Mouse (Mus musculus): ENCODE data around the gene Slc13a3.
A peak's percentile ranks its signal among the peaks of the same experiment; 100 is the strongest.

The Slc13a3 gene

GRCm38 (mm10) chr2:165407700-165408301 is 65.2 kb downstream of the Slc13a3 start:
- peak; percentile 55 for DNase-seq

DNA sequence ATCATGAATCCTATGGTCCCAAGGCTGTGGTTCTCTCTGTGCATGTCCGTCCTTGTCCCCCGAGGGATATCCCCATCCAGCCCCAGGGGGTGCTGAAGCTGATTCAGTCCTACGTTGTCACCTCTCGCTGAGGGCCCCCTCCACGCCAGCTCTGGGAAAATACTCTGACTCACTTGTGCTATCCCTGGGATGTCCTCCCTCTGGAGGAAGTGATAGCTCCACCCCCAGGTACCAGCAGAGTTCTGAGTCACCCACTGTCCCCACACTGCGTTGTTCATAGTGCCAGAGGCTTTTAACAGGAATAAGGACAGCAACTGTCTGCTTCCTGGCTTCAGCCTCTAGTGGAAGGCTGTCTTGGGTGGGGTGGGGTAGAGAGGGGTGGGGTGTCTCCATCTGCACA is 67.7 kb downstream of the Slc13a3 start:
- DNase-seq, result peak; percentile 66

- DNase-seq, result no peak
Observed at GRCm38 (mm10) chr2:165404951-165405350, 68.1 kb downstream of the Slc13a3 start.

GRCm38 (mm10) chr2:165398164-165398785 is 74.8 kb downstream of the Slc13a3 start:
- no peak for DNase-seq

DNA sequence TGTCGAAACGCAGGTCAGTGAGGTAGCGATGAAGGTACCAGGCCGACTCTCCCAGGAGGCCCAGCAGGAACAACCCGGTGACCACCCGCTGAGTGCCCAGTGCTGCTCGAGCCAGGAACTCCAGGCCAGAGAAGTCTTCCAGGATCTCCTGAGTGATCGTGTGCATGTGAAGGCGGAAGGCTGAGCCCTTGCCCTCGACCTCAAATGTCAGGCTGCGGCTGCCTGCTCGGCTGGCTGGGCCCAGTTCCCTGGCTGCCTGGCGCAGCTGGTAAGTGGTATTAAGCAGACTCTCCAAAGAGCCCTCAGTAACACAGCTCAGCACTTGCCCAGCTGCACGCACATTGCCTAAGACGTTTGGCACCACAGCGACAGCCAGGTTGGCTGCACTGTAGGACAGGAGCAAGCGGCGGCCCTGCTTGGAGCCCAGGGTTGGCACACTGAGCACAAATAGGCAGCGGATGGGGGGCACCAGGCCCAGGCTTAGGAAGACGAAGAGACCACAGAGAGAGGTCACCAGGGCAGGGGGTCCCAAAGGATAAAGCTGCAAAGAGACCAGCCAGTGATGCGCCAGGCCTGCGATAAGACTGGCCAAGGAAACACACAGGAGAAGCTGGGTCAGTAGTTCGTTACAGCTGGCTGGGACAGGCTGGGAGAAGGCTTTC is 75.4 kb downstream of the Slc13a3 start:
- no peak for DNase-seq

DNA sequence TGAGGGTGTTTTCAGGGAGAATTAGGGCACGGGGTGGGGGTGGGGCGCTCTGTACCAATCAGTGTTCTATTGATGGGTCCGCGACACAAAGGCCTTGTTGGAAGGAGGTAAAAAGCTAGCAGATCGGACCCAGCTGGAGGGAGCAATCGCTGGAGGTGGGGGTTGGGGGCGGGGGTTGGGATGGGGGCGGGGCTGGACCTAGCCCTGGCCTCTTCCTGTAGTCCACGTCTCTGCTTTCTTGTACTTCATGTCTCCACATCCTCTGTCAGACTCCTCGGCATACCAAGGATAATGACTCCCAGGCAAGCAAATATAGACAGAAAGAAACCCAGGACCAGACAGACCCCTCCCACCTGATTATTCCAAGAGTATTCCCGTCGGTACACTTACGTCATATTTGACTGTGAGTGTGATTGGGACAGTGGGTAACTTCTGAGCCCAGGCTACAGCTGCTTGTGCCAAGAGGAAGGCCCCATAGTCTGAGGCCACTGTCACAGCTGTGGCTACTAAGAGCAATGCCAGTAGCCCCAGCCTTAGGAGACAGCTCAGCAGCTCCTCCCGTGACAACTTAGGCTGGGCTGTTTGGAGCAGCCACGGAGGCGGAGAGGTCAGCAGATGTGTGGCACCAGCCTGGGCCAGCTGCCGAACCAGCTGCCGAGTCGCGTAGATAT is 76.1 kb downstream of the Slc13a3 start:
- DNase-seq, result no peak

DNA sequence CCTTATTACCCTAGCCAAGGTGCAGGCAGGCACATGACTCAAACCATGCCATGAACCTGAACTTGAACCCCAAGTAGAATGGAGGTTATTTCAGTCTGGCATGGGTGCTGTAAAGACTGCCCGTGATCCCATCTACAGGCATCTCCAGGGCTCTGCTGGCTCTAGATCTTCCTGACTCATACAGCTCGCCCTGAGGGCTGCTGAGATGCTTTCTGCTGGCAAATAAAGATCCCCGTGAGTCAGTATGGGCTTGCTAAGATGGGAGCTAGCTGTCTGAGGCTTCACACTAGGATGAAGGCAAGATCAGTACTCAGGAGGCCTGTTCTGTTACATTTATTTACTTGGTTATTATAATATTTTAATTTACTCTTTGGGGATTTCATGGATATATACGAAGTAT is 80.9 kb downstream of the Slc13a3 start:
- no peak for DNase-seq

- peak; percentile 57 for DNase-seq
Observed at GRCm38 (mm10) chr2:165391561-165391960, 81.5 kb downstream of the Slc13a3 start.

- no peak for DNase-seq
Observed at GRCm38 (mm10) chr2:165389299-165389952, 83.6 kb downstream of the Slc13a3 start.

DNA sequence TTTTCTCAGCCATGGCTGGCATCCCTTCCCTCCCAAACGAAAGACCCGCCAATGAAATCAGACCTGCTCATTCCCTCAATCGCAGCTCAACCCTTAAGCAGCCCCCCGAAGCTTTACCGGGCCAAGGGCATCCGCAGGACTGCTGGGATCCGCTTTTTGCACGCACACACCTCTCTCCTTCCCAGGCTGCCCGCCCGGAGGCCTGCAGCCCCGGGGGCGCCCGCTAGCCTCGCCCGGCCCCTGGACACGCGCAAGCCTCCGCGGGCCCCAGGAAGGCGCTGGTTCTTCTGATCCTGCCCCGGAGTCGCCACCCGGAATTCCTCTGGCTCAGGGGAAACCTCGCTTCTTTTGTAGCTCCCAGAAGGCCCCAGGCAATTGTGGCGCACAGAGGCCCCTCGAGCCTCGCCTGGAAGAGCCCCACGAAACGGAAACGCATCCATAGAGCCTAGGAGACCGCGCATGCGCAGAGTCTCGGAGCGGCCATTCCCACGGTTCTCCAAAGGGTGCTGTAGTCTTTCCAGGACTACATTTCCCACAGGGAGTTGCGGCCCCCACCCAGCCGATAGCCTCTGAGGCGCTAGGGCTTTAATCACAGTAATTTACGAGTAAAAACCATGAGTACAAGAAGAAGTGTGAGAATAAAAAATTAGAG is 85.1 kb downstream of the Slc13a3 start, which contains the start of gene Zfp334:
TSS of gene Zfp334 (minus strand) at position 416 of the 652 bp plus-strand sequence.
- peak; percentile 95 for DNase-seq

- DNase-seq, result no peak
Observed at GRCm38 (mm10) chr2:165387370-165387769, 85.7 kb downstream of the Slc13a3 start.

DNA sequence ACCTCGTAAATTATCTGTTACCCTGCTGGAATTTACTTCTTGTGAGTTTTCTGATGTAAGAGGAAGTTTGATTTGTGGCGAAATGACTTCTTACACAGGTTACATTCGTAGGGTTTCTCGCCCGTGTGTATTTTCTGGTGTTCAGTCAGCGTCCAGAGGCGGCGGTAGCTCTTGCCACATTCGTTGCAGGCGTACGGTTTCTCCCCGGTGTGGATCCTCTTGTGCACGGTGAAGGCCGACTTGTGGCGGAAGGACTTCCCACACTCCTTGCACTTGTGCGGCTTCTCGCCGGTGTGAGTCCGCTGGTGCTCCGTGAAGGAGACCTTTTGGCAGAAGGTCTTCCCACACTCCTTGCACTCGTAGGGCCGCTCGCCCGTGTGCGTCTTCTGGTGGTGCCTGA is 93.0 kb downstream of the Slc13a3 start:
- DNase-seq, result no peak

DNA sequence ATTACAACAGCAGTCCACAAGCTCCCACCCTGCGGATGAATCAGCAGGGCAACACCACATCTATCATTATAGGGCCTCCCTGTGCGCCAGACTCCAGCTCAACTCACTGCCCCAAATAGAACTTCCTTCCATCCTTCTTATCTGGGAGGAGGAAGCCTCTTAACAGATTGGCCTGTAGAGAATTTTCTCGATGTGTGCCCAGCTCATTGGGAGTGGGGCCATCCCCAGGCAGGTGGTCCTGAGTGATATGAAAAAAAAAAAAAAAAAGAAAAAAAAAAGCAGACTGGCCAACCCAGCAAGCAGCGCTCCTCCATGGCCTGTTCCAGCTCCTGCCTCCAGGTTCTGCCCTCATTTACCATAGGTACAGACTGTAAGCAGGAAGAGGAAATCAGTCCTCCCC is 97.0 kb downstream of the Slc13a3 start:
- no peak for DNase-seq

DNA sequence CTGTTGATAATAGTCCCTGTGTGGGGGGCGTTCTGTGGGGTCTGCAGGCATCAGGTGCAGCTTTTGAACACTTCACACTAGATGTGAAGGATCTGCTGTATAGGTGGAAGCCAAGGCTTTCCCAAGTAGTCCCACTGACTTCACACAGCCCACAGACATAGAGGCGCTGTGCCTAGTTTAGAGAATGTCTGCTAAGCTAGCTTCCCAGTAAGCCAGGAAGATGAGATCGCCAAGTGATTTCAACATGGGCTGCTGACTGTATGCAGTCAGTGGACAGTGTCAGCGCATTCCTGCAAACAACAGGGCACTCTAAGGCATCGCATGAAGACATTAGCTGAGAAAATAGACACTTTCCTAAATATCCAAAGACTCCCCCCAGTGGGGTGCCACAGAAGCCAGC is 97.6 kb downstream of the Slc13a3 start:
- no peak for DNase-seq

DNA sequence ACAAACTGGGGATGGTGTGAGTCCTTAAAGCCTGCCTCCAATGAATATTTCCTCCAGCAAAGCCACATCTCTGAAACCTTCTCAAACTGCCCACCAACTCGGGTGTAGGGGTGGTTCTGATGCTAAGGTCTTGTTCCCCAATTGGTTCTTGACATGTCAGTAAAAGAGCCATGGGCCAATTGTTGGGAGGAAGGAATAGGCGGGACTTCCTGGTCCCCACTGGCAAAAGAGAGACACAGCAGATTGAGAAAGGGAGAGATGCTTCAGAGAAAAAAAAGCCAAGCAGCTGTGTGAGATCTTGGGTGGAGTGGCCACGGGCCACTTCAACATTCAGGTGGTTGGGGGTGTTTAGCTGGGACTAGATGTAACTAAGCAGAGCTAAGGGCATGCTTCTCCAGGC is 102.0 kb downstream of the Slc13a3 start:
- DNase-seq, result no peak

DNA sequence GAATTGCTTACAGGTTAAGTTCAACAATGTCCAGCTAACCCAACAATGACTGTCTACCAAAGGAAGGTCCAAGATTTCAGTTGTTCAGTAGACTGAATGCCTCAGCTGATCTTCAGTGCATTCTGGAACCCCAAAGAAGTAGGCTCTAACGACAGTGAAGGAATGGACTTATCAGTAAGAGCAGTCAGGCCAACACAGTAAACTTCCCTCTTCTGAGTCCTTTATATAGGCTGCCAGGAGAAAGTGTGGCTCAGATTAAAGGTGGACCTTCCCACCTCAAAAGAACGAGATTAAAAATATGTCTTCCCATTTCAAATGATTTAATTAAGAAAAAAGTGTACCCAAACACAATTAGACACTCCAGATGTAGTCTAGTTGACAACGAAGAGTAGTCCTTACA is 102.7 kb downstream of the Slc13a3 start:
- no peak for DNase-seq

DNA sequence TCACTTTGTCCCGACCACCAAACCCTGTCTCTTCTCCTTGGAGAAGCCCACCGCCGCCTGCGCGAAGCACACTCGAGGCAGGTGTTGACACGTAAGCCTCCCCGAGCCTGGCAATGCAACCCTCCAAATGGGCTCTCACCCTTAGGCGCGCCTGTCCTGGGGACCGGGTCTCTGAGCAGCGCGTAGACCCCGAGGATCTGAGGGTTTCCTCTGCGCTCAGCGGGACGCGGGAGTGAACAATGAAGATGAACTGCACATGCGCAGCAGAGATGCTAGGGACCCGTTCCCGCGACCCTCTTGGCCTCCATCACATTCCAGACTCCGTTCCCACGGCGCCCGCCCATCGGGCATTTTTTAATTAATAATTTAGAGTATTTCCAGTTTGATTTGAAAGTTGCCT is 104.5 kb downstream of the Slc13a3 start, which contains the start of gene Zfp663:
TSS of gene Zfp663 (minus strand) at position 234 of the 400 bp plus-strand sequence.
- no peak for DNase-seq

GRCm38 (mm10) chr2:165367868-165368439 is 105.1 kb downstream of the Slc13a3 start:
- no peak for DNase-seq

DNA sequence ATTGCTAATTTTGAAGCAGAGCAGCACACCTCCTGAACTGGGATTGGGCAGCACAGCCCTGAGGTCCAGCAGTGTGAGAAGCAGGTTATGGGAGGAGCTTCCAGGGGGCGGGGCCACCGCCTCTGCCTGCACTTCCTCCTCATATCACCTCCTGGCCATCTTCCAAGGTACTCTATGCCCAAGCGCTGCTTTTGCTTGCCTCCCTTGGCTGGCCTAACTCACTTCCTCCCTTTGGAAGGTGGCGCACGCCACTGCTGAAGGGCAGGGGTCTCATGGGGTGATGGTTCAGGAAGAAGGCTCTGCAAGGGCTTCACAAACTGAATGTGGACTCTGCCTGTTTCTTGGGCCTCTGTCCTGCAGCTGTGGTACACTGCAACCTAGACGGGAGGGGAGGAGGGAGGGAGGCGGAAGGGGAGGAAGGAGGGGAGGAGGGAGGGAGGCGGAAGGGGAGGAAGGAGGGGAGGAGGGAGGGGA is 105.9 kb downstream of the Slc13a3 start:
- DNase-seq, result no peak

GRCm38 (mm10) chr2:165364334-165365091 is 108.5 kb downstream of the Slc13a3 start:
- DNase-seq, result peak; percentile 57

- DNase-seq, result no peak
Observed at GRCm38 (mm10) chr2:165363282-165363681, 109.7 kb downstream of the Slc13a3 start.
